Mouse (Mus musculus): ENCODE measurements around the gene Thsd7b. TPM values are rescaled to one million over a fixed set of nuclear protein-coding genes. Genes with fewer than 3 reads are reported as not detected.
"Not testable (repeated sequence)": the region's sequence is repeated elsewhere in the genome, so short reads cannot be mapped to it uniquely, and the experiment has no call there.

Gene Thsd7b
- polyA plus RNA-seq, 1 experiment from 2014 or later, result 0.33 TPM

DNA sequence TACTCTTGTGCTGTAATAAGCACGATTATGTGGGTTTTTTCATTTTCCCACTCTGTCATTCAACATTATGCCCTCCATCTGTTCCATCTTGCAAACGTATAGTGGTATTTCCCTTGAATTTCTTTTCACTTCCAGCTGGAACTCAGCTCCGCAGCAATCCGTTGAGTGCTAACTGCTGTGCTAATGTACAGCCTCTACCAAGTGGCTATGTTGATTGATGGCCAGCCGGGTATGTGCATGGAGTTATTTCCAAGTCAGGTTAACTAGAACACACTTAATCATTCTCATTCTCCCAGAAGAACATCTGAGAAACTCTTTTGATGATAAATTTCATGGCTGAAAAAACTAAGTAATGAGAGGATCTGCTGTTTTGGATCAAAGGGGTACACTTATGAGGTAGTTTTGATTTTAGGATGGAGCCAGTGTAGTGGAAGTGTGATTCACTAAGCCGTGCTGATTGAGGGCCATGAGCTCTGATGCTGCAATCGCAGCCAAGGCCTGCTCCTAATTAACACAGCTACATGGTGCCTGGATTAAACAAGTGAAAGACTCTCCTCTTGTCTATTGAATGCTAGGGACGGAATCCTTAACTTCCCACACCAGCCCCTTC, 371.3 kb downstream of the Thsd7b start:
- no peak overlapping the region for H3K4me3 ChIP-seq (ENCODE audit: low read depth, low read length)
- 83% methylated on average over 8 of the region's 8 CpGs for WGBS
- no peak overlapping the region for H3K9ac ChIP-seq (ENCODE audit: low read depth, low read length)
- H3K4me1 ChIP-seq (replicated peaks; ENCODE audit: control insufficient read depth, insufficient read depth, low read length), result no peaks in the 10 kb centered on the region
- no peak for TF ChIP-seq CTCF (IDR thresholded peaks at IDR 0.05; ENCODE audit: low read depth)
- no peaks in the 10 kb centered on the region for H3K27me3 ChIP-seq (replicated peaks; ENCODE audit: control insufficient read depth, insufficient read depth, low read length)
- no peak overlapping the region for H3K27ac ChIP-seq (ENCODE audit: low read depth, low read length)
- no peak overlapping the region for H3K4me2 ChIP-seq (replicated peaks; ENCODE audit: low read depth)
- ATAC-seq, result no peak
- no peaks in the 10 kb centered on the region for H3K9me3 ChIP-seq (ENCODE audit: control insufficient read depth)
- no peaks in the 10 kb centered on the region for H3K36me3 ChIP-seq (ENCODE audit: control insufficient read depth, insufficient read depth)

DNA sequence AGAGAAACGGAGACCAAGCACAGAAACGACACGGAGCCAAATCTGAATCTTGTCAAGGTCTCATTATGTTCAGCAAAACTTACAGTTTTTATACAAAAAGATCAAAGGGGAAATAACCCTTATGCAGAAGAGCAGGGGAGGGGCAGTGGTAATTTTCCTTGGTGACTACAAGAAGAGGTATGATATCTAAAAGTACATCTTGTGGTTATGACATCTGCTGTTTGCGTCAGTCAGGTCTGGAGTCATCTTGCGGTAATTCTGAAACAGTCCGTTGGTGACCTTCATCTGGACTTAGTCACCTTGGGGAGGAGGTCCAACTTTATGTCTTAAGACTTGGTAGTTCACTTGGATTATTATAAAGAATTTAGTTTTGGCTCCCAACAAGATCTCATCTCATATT, 378.3 kb downstream of the Thsd7b start:
- H3K4me3 ChIP-seq (ENCODE audit: low read depth, low read length), result not testable (repeated sequence)

GRCm38 (mm10) chr1:129658045-129658444, 384.9 kb downstream of the Thsd7b start:
- 58% methylated on average over 3 of the region's 3 CpGs for WGBS
- Histone ChIP-seq H3K36me3 (ENCODE audit: control insufficient read depth, insufficient read depth) (no peaks in the 10 kb centered on the region), H3K4me1 (replicated peaks; ENCODE audit: control insufficient read depth, insufficient read depth, low read length) (no peaks in the 10 kb centered on the region), H3K4me2 (replicated peaks; ENCODE audit: low read depth) (no peak overlapping the region), H3K9me3 (ENCODE audit: control insufficient read depth) (no peaks in the 10 kb centered on the region), H3K27ac (ENCODE audit: low read depth, low read length) (no peak overlapping the region), H3K9ac (ENCODE audit: low read depth, low read length) (no peak overlapping the region), H3K27me3 (replicated peaks; ENCODE audit: control insufficient read depth, insufficient read depth, low read length) (no peaks in the 10 kb centered on the region), H3K4me3 (ENCODE audit: low read depth, low read length) (no peak overlapping the region)
- no peak for ATAC-seq
- TF ChIP-seq CTCF (IDR thresholded peaks at IDR 0.05; ENCODE audit: low read depth), result no peak

More for the DNA sequence above, 378.3 kb downstream of the Thsd7b start:
- 87% methylated on average over 6 of the region's 6 CpGs for WGBS
- not testable (repeated sequence) for H3K27me3 ChIP-seq (replicated peaks; ENCODE audit: control insufficient read depth, insufficient read depth, low read length); ATAC-seq; H3K4me1 ChIP-seq (replicated peaks; ENCODE audit: control insufficient read depth, insufficient read depth, low read length); H3K27ac ChIP-seq (ENCODE audit: low read depth, low read length); H3K4me2 ChIP-seq (replicated peaks; ENCODE audit: low read depth); H3K36me3 ChIP-seq (ENCODE audit: control insufficient read depth, insufficient read depth); H3K9me3 ChIP-seq (ENCODE audit: control insufficient read depth); H3K9ac ChIP-seq (ENCODE audit: low read depth, low read length)

GRCm38 (mm10) chr1:129675878-129676277, 402.8 kb downstream of the Thsd7b start:
- no peak overlapping the region for H3K4me3 ChIP-seq (ENCODE audit: low read depth, low read length)
- H3K9me3 ChIP-seq (ENCODE audit: control insufficient read depth), result no peaks in the 10 kb centered on the region
- H3K27ac ChIP-seq (ENCODE audit: low read depth, low read length), result no peak overlapping the region
- WGBS, result 70% methylated on average over 1 of the region's 1 CpGs
- H3K4me2 ChIP-seq (replicated peaks; ENCODE audit: low read depth), result no peak overlapping the region
- no peaks in the 10 kb centered on the region for H3K27me3 ChIP-seq (replicated peaks; ENCODE audit: control insufficient read depth, insufficient read depth, low read length)
- no peaks in the 10 kb centered on the region for H3K4me1 ChIP-seq (replicated peaks; ENCODE audit: control insufficient read depth, insufficient read depth, low read length)
- H3K36me3 ChIP-seq (ENCODE audit: control insufficient read depth, insufficient read depth), result no peaks in the 10 kb centered on the region
- no peak overlapping the region for H3K9ac ChIP-seq (ENCODE audit: low read depth, low read length)
- ATAC-seq, result no peak
- TF ChIP-seq CTCF (IDR thresholded peaks at IDR 0.05; ENCODE audit: low read depth), result no peak

DNA sequence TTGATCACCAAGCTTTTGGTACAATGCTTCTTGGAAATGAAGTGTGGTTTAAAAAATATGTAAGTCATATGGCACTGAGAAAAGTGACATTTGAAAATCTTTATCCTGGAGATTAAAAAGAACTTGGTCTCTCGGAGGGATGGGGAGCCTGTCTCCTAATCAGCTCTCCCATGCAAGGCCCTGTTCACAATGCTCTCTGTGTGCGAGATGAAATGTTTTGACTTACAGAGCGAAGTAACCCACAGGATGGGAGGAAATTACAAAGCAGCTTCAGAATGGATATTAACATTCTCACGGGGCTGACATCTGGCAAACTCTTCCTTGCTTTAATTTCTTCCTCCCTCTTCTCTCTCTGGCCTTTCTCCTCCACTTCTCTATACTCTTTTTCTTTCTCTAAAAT, 405.7 kb downstream of the Thsd7b start:
- Histone ChIP-seq H3K4me3 (ENCODE audit: low read depth, low read length) (no peak overlapping the region), H3K36me3 (ENCODE audit: control insufficient read depth, insufficient read depth) (no peaks in the 10 kb centered on the region), H3K4me2 (replicated peaks; ENCODE audit: low read depth) (no peak overlapping the region), H3K9ac (ENCODE audit: low read depth, low read length) (no peak overlapping the region), H3K9me3 (ENCODE audit: control insufficient read depth) (no peaks in the 10 kb centered on the region), H3K4me1 (replicated peaks; ENCODE audit: control insufficient read depth, insufficient read depth, low read length) (no peaks in the 10 kb centered on the region), H3K27ac (ENCODE audit: low read depth, low read length) (no peak overlapping the region), H3K27me3 (replicated peaks; ENCODE audit: control insufficient read depth, insufficient read depth, low read length) (no peaks in the 10 kb centered on the region)
- no peak for ATAC-seq
- TF ChIP-seq CTCF (IDR thresholded peaks at IDR 0.05; ENCODE audit: low read depth), result no peak
- 58% methylated on average over 4 of the region's 4 CpGs for WGBS

- Histone ChIP-seq H3K9ac (ENCODE audit: low read depth, low read length) (no peak overlapping the region), H3K4me1 (replicated peaks; ENCODE audit: control insufficient read depth, insufficient read depth, low read length) (no peaks in the 10 kb centered on the region), H3K4me3 (ENCODE audit: low read depth, low read length) (no peak overlapping the region), H3K27me3 (replicated peaks; ENCODE audit: control insufficient read depth, insufficient read depth, low read length) (no peaks in the 10 kb centered on the region), H3K9me3 (ENCODE audit: control insufficient read depth) (no peaks in the 10 kb centered on the region), H3K27ac (ENCODE audit: low read depth, low read length) (no peak overlapping the region), H3K36me3 (ENCODE audit: control insufficient read depth, insufficient read depth) (no peaks in the 10 kb centered on the region), H3K4me2 (replicated peaks; ENCODE audit: low read depth) (no peak overlapping the region)
- TF ChIP-seq CTCF (IDR thresholded peaks at IDR 0.05; ENCODE audit: low read depth), result no peak
- 80% methylated on average over 1 of the region's 1 CpGs for WGBS
- ATAC-seq, result no peak
Observed at GRCm38 (mm10) chr1:129705701-129706100, 432.6 kb downstream of the Thsd7b start.

DNA sequence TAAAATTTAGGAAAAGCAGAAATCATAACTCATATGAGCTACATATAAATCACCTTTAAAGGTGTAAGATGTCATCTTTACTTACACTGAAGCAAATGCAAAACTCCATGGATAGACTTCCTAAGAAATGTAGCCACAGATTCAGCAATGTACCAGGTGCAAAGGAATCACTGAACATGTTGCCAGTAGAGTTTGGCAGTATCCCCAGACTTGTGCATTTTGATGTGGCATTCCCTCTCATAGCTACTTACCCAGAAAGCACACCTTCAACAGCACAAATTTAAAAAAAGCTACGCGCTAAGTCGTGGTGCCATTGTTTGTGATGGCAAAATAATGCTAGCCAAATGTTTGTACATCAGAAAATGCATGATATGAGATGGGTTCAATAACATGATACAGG, 439.6 kb downstream of the Thsd7b start:
- H3K9me3 ChIP-seq (ENCODE audit: control insufficient read depth), result no peaks in the 10 kb centered on the region
- 93% methylated on average over 3 of the region's 3 CpGs for WGBS

More for the DNA sequence above, 439.6 kb downstream of the Thsd7b start:
- Histone ChIP-seq H3K27ac (ENCODE audit: low read depth, low read length) (no peak overlapping the region), H3K4me1 (replicated peaks; ENCODE audit: control insufficient read depth, insufficient read depth, low read length) (no peaks in the 10 kb centered on the region), H3K4me3 (ENCODE audit: low read depth, low read length) (no peak overlapping the region), H3K4me2 (replicated peaks; ENCODE audit: low read depth) (no peak overlapping the region), H3K27me3 (replicated peaks; ENCODE audit: control insufficient read depth, insufficient read depth, low read length) (no peaks in the 10 kb centered on the region), H3K9ac (ENCODE audit: low read depth, low read length) (no peak overlapping the region), H3K36me3 (ENCODE audit: control insufficient read depth, insufficient read depth) (no peaks in the 10 kb centered on the region)
- TF ChIP-seq CTCF (IDR thresholded peaks at IDR 0.05; ENCODE audit: low read depth), result no peak
- no peak for ATAC-seq

Data from intestine, postnatal 0 days (tissue).